Comparison of ENCODE assay signal across 10 mouse cellular contexts in the genomic region with DNA sequence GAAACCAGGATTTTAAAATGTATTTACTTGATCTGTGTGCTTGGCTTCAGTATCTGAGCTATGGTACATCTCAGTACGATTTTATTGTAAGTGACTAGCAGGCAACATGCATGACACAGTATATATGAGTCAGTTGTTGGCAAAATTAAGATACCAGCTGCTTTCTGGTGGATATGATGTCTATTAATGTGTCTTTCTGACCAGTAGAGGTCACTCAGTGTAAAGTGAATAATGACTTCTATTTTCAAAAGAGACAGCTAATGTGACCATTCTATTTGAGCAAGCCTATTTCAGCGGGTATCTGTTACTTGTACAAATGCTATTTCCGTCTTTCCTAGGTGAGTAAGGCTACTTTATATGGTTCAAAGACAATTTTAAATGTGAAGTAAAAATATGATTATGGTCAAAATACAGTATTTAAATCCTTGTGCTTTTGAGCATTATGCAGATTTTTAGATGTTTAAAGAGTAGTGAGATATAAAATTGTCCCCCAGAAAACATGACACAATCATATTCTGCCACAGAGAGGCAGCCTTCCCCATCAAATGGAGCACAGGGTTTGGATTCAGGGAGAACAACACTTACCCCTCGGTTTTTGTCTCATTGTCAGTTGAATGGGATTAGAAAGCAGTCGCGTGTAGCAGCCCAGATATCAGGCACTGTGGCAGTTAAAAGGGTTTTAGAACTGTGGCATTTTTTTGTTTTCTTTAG.
DNase-seq lines count a peak whose midpoint lies in the region; ATAC-seq and TF ChIP-seq lines count a peak whose summit lies in the region.
"Had no signal": no experiment of that assay in that cellular context is flagged by ENCODE, and none has a peak within 500 bp of the region (broad histone marks: within the 10 kb centered on the region; RNA-seq: fewer than 3 reads in every experiment).

No protein-coding gene starts in this region.

- no peak for DNase-seq in forebrain, embryonic 11.5 days (ENCODE audit: low spot score)
- no peak for DNase-seq in forebrain, embryonic 10.5 days (ENCODE audit: extremely low spot score, low spot score)
- peak; percentile 9 for DNase-seq in MN1 (ENCODE audit: low spot score)
- peak; percentile 47 for DNase-seq in embryonic facial prominence, embryonic 14.5 days (ENCODE audit: low spot score)
- DNase-seq in left cerebral cortex, postnatal 10 days (ENCODE audit: extremely low spot score in 1 of 2, low spot score in 2 of 2) = peak; percentile 10 to 17
- no peak for DNase-seq in liver, postnatal 0 days
- DNase-seq in heart, postnatal 36 days = no peak
- DNase-seq in spleen, postnatal 10 days (ENCODE audit: low spot score in 2 of 2) = no peak
- DNase-seq: liver, embryonic 13.5 days had no signal

- H3K27ac ChIP-seq in forebrain, embryonic 11.5 days (ENCODE audit: low read depth, low read length) = no peak overlapping the region
- no peak overlapping the region for H3K27ac ChIP-seq in forebrain, embryonic 10.5 days
- H3K27ac ChIP-seq in embryonic facial prominence, embryonic 14.5 days (replicated peaks; ENCODE audit: low read depth, low read length) = no peak overlapping the region
- H3K27ac ChIP-seq in liver, postnatal 0 days (ENCODE audit: low read depth) = no peak overlapping the region
- H3K27ac ChIP-seq: embryonic facial prominence, embryonic 15.5 days; liver, embryonic 13.5 days had no signal

- H3K9me3 ChIP-seq in forebrain, embryonic 11.5 days (ENCODE audit: control insufficient read depth, low read length) = no peaks in the 10 kb centered on the region
- H3K9me3 ChIP-seq in forebrain, embryonic 10.5 days = no peaks in the 10 kb centered on the region
- H3K9me3 ChIP-seq in embryonic facial prominence, embryonic 14.5 days (ENCODE audit: control insufficient read depth, low read length) = no peaks in the 10 kb centered on the region
- H3K9me3 ChIP-seq in liver, postnatal 0 days (ENCODE audit: low read length) = no peaks in the 10 kb centered on the region
- H3K9me3 ChIP-seq: embryonic facial prominence, embryonic 15.5 days; liver, embryonic 13.5 days had no signal

- no peaks in the 10 kb centered on the region for H3K27me3 ChIP-seq in forebrain, embryonic 11.5 days (ENCODE audit: control insufficient read depth, insufficient read depth, low read length)
- H3K27me3 ChIP-seq in forebrain, embryonic 10.5 days (ENCODE audit: poor library complexity, severe bottlenecking) = no peaks in the 10 kb centered on the region
- H3K27me3 ChIP-seq in embryonic facial prominence, embryonic 14.5 days (replicated peaks; ENCODE audit: control insufficient read depth, insufficient read depth, low read length) = no peaks in the 10 kb centered on the region
- H3K27me3 ChIP-seq in liver, postnatal 0 days (ENCODE audit: insufficient read depth, low read length) = no peaks in the 10 kb centered on the region
- H3K27me3 ChIP-seq: embryonic facial prominence, embryonic 15.5 days; liver, embryonic 13.5 days had no signal

- TF ChIP-seq CTCF in liver, postnatal 0 days (IDR thresholded peaks at IDR 0.05; ENCODE audit: low read depth) = no peak

- ATAC-seq in forebrain, embryonic 11.5 days (replicated peaks; ENCODE audit: low FRiP score) = peak; percentile 74
- no peak for ATAC-seq in embryonic facial prominence, embryonic 14.5 days (ENCODE audit: low read depth)
- ATAC-seq in liver, postnatal 0 days = no peak

- H3K9ac ChIP-seq in forebrain, embryonic 11.5 days (ENCODE audit: low read length) = no peak overlapping the region
- H3K9ac ChIP-seq in embryonic facial prominence, embryonic 14.5 days (ENCODE audit: low read depth, low read length) = no peak overlapping the region
- H3K9ac ChIP-seq in liver, postnatal 0 days (replicated peaks) = no peak overlapping the region
- H3K9ac ChIP-seq: embryonic facial prominence, embryonic 15.5 days; liver, embryonic 13.5 days had no signal

- no peaks in the 10 kb centered on the region for H3K4me1 ChIP-seq in forebrain, embryonic 11.5 days (replicated peaks; ENCODE audit: control insufficient read depth, insufficient read depth, low read length)
- peaks cover 18% of the 10 kb centered on the region for H3K4me1 ChIP-seq in forebrain, embryonic 10.5 days
- H3K4me1 ChIP-seq in embryonic facial prominence, embryonic 14.5 days (ENCODE audit: control insufficient read depth, insufficient read depth, low read length) = no peaks in the 10 kb centered on the region
- H3K4me1 ChIP-seq in liver, postnatal 0 days (ENCODE audit: insufficient read depth) = no peaks in the 10 kb centered on the region
- H3K4me1 ChIP-seq: embryonic facial prominence, embryonic 15.5 days; liver, embryonic 13.5 days had no signal

- no peak for TF ChIP-seq EP300 in liver, postnatal 0 days (IDR thresholded peaks at IDR 0.05; ENCODE audit: low read depth)

- no peak overlapping the region for H3K4me3 ChIP-seq in forebrain, embryonic 11.5 days (ENCODE audit: low read depth, low read length)
- H3K4me3 ChIP-seq in forebrain, embryonic 10.5 days = no peak overlapping the region
- H3K4me3 ChIP-seq in embryonic facial prominence, embryonic 14.5 days (ENCODE audit: low read depth, low read length) = no peak overlapping the region
- H3K4me3 ChIP-seq in liver, postnatal 0 days (ENCODE audit: low read depth, low read length) = no peak overlapping the region
- H3K4me3 ChIP-seq: embryonic facial prominence, embryonic 15.5 days; liver, embryonic 13.5 days had no signal

- intact Hi-C loops in left cerebral cortex, postnatal 10 days (cut with DNase I) = loop anchor here (10.0 kb wide), 1 partner anchor 1955 kb away; the partner anchor contains the start of gene Unc5c
- intact Hi-C loops in heart, postnatal 36 days (cut with DNase I) = no loop called here

- H3K4me2 ChIP-seq in forebrain, embryonic 11.5 days (ENCODE audit: low read depth, low read length, severe bottlenecking) = no peak overlapping the region
- no peak overlapping the region for H3K4me2 ChIP-seq in embryonic facial prominence, embryonic 14.5 days (ENCODE audit: low read depth, low read length)
- H3K4me2 ChIP-seq in liver, postnatal 0 days (ENCODE audit: low read depth, low read length) = no peak overlapping the region
- H3K4me2 ChIP-seq: embryonic facial prominence, embryonic 15.5 days; liver, embryonic 13.5 days had no signal

- H3K36me3 ChIP-seq in forebrain, embryonic 11.5 days (ENCODE audit: control insufficient read depth, insufficient read depth, low read length) = no peaks in the 10 kb centered on the region
- H3K36me3 ChIP-seq in forebrain, embryonic 10.5 days (replicated peaks) = no peaks in the 10 kb centered on the region
- H3K36me3 ChIP-seq in embryonic facial prominence, embryonic 14.5 days (ENCODE audit: control insufficient read depth, insufficient read depth, low read length) = no peaks in the 10 kb centered on the region
- H3K36me3 ChIP-seq in liver, postnatal 0 days (replicated peaks; ENCODE audit: insufficient read depth, low read length) = no peaks in the 10 kb centered on the region
- H3K36me3 ChIP-seq: embryonic facial prominence, embryonic 15.5 days; liver, embryonic 13.5 days had no signal

- WGBS in forebrain, embryonic 11.5 days = 37% methylated on average over 6 of the region's 6 CpGs
- WGBS in forebrain, embryonic 10.5 days = 45% methylated on average over 6 of the region's 6 CpGs
- 44% methylated on average over 6 of the region's 6 CpGs for WGBS in embryonic facial prominence, embryonic 14.5 days
- WGBS in liver, postnatal 0 days (ENCODE audit: insufficient replicate concordance) = 55% methylated on average over 6 of the region's 6 CpGs

Comparison
In these comparisons a context has a peak if more than half of its experiments do, and no peak if none do; other contexts are left out.
1. DNase-seq: peak in MN1 (single experiment), embryonic facial prominence, embryonic 14.5 days (single experiment) and left cerebral cortex, postnatal 10 days (2 of 2); none in forebrain, embryonic 11.5 days (single experiment), forebrain, embryonic 10.5 days (single experiment), liver, postnatal 0 days (single experiment), heart, postnatal 36 days (0 of 2) and spleen, postnatal 10 days (0 of 2).